Mouse (Mus musculus) CD8-positive naive resting alpha-beta T cell, adult 2 months (primary cell): ENCODE data around the gene Rsf1.

Source experiments
- DNase-seq, 2 experiments: peaks; one replicate each; pipeline ENCODE4 v3.0.0; 2022; ENCODE audit warnings: low read depth in 2 of 2, low spot score in 2 of 2

Gene Rsf1

DNA sequence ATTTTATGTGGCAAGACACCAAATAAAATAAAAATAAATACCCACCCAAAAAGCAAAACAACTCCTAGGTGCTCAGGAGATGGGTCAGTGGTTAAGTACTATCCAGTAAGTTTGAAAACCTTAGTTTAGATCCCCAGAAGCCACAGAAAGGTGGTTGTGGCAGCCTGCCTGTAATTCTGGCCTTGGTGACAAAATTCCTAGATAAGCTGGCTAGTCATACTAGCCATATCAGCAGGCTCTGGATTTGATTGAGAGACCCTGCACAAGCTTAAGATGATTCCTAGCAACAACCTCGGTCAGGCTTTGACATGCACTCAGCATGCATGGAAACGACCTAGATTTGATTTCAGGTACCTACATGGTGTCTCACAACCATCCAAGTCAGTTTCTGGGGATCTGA lies 49.7 kb downstream of the Rsf1 start:
- DNase-seq = no peak

DNA sequence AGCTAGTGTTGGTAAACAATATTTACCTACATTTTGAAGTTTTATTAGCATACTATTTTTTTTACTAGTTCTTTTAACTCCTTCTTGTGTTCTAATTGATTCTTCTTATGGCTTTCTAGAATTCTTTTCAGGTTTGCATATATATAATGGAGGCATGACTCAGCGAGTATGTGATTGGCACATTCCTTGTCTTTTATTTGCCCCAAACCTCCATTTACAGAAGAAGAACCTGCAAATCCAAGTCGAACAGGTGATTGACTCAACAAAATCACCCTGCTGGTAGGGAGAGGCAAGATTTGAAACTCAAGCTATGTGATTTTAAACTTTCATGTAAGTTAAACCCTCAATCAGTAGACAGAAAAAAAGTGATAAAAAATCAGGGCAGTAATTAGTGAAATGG lies 51.6 kb downstream of the Rsf1 start:
- no peak for DNase-seq

DNA sequence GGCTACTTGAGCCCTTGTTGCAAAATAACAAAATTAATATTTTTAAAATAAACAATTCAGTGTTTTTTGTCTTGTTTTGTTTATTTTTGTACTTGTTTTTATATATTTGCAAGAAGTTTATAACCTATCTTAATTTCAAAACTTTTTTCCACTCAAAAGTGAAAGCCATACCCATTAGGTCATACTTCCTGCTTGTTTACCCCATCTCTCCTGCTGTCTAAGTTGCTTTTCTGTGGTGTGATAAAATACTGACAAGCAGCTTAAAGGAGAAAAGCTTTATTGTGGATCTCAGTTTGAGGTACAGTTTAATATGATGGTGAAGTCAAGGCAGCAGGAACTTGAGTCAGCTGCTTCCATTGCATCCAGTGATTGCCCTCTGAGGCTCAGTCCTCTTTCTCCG lies 53.2 kb downstream of the Rsf1 start:
- no peak for DNase-seq

DNA sequence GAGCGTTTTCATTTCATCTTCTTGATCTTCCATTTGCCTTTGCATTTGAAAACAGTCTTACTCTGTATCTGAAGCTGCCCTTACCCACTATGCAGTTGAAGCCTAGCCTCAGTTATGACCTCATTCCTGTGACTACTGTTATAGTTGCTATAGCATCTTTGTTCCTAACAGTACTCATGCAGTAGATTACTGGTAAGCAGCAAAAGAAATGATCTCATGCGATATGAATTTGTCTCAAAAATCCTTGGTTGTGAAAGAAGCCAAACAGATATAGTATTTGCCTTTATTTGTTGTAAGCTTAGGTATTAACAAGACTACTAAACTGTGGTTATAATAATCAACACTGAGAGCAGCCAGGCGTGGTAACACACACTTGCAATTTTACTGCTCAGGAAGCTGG lies 65.4 kb downstream of the Rsf1 start:
- no peak for DNase-seq

DNA sequence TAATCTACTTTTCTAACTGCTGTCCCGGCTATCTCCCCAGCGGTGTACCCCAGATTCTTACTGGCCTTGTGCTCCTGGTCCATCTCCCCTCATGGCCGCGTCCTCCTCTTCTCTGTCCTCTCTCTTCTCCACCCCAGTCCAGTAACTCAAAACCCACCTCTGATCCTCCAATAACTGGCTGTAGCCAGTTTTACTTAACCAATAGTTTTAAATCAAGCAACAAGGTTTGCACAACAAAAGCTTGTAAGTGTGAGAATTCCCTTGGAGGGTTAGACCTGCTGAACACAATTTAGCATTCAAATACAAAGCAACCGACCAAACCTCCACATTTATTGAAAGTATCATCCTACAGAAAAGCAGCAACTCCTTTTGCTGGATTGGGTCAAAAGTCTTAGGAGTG lies 68.0 kb downstream of the Rsf1 start:
- no peak for DNase-seq

DNA sequence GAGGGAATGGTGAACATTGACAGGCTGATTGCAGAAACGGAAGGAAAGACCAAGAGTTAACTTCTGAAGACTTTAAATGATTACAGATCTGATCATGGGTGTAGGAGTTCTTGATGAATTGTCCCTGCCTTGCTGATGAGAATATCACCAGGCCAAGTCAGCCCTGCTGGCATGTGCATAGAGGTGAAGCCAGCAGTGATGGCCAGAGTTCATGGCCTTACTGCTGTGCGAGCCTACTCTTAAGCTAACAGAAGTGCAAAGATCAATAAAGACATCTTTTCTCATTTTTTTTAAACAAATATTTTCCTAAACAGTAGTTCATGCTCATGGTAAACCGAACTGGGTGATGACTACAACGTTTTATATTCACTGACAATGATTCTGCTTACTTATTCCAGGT lies 71.0 kb downstream of the Rsf1 start:
- DNase-seq = no peak

DNA sequence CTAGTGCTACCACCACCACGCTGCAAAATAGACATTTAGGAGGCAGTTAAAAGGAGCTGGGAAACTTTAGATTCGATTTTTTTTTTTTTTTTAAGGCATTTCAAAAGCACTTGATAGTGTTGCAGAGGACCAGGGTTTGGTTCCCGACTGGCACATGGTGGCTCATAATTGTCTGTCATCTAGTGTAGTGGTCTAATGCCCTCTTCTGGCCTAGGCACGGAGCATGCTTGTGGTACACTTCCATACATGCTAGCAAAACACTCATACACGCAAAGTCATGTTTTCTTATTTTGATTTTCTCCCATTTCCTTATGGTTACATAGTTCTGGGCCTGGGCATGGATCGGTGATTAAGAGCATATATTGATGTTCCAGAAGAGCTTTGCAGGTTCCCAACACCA lies 76.5 kb downstream of the Rsf1 start:
- no peak for DNase-seq

DNA sequence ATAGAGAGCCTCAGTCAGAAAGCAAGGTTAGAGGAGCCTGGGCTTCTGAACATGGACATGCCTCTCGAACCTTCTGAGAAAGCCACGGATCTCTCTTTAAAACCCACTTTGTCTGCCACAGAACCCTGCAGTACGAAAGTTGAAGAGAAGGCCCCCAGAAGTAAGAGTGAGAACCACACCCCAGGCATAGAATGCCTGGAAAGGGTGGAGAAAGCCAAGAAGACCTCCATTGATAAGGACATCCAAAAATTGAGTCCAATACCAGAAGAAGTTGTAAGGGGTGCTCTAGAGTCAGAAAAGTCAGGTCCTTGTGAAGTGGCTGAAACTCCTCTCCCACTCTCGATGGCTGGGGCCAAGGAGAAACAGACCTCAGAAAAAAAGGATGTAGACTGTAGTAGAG lies 81.9 kb downstream of the Rsf1 start:
- DNase-seq = no peak

DNA sequence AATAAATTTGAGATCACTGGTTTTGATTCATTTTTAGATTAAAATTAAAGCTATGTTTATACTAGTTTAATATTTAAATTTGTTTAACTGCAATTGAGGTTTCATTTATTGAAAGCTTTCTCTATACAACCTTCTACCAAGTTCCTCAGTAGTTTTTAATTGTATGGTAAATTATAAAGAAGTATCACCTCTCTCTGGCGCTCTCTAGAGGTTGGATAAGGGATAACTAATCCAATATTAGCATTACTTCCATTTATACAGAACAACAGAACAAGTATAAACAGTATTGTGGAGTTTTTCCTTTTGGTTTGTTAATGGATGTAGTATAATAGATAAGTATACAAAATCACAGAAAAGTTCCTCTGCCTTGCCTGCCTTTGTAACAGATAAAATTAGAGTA lies 99.5 kb downstream of the Rsf1 start:
- peak in 1 of 2 experiments; percentile 27 for DNase-seq

DNA sequence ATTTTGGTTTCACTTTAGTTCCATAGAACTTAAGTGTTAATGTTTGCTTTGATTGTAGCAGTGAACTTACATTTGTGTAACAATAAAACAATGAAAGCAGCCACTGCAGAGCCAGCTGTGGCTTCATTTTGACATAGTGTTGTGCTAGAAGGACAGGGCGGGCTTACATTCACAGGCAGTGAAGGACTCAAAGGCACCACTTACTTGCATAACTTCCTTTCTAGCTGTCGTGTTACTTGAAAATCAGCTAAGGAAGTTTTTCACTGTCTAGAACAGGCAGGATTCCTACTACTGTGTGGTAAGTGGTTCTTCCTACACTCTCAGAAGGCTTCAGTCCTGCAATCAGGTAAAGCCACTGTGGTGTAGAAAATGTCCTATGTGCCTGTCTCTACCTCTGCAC lies 108.1 kb downstream of the Rsf1 start:
- no peak for DNase-seq

DNA sequence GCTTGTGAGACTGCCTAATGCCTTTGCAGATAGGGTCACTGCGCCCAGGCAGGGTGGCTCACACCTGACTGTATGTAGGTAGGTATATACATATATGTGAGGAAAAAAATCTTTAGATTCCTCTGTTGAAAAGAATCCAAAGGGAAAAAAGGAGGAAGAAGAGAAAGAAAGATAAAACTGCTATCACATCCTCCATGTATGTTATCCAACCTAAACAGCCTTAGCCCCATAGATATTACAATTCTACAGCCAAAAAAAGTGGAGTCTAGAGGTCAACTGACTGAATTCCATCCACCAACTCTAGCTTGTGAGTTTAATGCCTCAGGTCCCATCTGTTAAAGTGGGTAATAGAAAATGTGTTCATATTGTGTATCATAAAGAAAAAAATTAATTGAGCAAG lies 115.8 kb downstream of the Rsf1 start:
- DNase-seq = no peak

DNA sequence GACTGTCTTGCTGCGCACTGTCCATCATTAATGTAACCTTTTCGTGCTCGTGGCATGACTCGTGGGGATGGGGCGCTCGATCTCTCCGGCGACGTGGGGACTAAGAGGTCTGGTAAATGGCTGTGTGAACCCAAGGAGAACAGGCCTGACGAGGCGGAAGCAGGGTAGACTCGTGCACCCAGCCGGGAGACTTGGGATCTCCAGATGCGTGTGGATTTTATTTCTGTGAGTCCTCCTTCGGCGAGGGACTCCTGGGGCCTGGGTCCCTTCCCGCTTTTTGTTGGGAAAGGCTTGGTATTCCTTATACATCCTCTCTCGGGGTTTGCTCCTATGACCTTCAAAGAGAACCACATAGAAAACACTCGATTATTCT lies 116.4 kb downstream of the Rsf1 start:
- DNase-seq = peak in 1 of 2 experiments; percentile 7

DNA sequence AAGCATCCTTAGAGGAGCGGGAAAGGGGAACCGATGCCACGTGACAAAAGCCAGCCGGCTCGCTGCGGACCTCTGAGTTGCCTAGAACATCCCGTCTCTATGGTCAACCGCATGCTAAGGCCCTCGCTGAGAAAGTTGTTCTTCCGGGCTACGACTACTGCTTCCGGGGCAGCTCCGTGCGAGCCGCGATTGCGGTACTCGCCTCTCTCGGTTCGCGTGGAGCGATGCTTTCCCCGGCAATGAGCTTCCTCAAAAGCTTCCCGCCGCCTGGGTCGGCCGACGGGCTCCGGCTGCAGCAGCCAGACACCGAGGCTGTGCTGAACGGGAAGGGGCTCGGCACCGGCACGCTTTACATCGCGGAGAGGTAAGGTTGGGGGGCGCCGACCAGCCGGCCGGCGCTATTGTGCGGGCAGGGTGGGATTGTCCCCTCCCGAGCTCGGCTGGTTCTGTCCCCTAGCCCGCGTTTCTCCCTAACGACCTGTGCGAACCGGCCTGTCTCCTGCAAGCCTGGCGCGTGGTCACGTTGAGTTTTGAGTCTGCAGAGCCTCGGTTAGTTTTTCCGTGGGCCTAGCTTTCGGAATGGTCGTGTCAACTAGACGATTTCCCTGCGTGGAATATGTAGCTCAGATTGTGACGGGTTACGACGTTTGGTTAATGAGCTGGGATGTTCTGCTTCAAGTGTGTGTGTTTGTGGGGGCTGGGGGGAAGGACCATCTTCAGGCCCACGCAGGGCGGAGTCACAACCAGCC lies 117.0 kb downstream of the Rsf1 start, which contains the start of gene Clns1a:
Clns1a (plus strand) TSS at position 129 of the 749 bp plus-strand sequence.
- peak; percentile 76 to 81 for DNase-seq

DNA sequence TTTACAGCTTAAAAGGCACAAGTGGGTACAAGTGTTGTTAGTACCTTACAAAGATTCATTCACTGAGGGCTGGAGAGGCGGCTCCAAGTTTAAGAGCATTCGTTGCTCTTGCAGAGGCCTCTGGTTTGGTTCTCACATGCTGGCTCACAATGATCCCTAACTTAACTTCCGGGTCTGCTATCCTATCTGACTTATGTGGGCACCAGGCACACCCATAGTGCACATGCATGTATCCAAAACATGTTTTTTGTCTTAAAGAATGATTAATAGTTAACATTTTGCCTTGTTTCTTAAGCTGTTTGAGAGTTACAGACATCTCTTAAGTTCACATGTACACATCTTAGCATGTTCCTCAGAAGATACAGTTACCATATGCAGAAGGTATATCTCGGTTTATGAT lies 120.5 kb downstream of the Rsf1 start:
- no peak for DNase-seq

DNA sequence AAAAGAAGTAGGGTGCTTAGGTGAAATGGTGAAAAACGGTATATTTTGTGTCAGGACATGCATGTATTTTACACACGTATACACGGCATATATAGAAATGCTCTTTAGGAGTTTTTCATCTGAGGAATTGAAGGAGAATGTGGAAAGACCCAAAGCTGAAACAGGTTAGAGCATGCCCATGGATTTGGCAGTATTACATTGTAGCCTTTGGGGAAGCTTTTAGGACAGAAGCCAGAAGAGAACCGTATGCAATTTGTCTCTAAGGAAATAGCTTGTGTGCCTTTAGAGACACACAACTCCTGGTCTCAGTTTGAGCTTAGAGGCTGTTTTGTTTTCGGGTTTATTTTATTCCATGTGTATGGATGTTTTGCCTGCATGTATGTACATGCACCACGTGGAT lies 121.4 kb downstream of the Rsf1 start:
- DNase-seq = no peak

DNA sequence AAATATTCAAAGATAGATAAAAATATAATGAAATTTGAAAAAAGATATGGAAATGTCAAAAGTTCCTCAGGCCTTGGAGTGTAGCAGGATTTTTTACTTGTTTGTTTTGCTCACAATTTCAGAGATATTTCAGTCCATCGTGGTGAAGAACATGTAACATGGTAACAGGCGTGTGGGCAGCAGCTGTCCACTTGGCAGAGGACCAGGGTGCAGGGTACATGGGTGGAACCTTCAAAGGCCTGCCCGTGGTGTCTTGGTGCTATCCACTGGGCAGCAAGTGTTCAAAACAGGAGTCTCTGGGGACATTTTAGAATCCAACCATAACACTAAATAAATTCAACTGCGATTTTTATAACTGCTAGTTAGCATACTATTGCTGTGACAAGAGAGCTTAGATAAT lies 127.4 kb downstream of the Rsf1 start:
- no peak for DNase-seq

DNA sequence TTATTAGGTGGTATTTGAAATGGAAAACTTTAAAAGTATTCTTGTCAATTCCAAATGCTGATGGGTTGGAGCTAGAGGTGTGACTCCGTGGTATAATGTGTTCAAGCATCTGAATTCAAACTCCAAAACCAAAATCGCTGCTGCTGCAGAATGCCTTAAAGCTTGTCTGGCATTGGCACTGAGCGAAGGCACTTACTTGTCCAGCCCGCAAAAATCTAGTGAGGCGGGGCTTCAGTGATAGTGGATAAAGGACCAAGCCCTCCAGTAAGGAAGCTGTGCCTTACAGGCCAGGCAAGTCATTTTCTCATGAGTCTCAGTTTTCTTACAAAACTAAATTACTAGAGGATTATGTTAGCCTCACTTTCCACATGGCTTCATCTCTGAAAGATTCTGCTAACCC lies 128.1 kb downstream of the Rsf1 start:
- DNase-seq = no peak

DNA sequence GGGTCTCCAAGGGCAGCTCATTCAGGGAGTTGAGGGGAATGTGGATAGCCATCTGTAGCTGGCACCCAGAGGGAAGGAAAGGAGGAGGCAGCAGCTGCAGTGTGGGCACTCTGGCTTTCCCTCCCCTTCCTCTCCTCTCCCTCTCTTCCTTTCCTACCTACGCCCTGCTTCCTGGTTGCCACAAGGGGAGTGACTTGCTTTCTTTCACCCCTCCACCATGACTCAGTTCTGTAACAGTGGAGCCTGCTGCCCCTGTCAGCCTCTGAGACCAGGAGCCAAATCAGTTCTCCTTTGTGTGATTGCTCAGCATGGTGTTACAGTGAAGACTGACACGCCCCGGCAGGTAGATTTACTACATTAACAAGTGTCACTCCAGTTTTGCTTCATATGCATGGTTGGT lies 129.5 kb downstream of the Rsf1 start:
- DNase-seq = no peak

DNA sequence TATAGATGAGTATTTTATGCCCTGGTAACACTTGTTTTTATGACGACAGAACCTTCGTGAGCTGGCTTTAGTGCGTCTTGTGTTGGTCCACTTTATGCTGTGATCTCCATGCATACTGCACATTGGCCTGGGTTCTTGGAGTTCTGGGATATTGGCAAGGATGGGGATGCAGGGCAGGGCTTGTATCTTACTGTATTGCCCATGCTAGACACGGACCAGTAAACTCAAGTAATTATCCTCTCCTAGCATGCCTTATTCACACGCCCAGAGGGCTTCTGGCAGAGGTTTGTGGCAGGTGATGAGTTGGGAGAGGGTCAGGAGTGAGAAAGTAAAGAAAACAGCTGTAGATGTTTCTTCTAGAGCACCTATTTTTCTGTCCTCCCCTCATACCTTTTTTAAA lies 135.0 kb downstream of the Rsf1 start:
- no peak for DNase-seq

DNA sequence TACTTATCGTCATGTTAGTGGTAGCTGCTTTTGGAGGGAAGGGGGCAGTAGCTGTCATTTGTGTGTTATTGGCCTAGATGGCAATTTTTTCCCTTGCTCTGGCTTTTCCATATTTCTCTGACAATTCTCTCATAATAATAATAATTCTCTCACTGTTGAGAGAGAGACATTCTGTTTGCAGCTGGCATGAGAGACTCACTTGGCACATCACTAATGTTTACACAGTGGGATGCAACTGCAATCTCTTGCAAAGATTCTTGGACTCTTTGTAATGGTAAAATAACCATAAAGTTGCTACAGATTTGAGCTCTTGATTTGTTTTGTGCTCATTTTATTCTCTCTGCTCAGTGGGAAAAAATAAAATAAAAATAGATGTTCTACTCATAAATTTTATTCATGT lies 137.6 kb downstream of the Rsf1 start:
- no peak for DNase-seq

DNA sequence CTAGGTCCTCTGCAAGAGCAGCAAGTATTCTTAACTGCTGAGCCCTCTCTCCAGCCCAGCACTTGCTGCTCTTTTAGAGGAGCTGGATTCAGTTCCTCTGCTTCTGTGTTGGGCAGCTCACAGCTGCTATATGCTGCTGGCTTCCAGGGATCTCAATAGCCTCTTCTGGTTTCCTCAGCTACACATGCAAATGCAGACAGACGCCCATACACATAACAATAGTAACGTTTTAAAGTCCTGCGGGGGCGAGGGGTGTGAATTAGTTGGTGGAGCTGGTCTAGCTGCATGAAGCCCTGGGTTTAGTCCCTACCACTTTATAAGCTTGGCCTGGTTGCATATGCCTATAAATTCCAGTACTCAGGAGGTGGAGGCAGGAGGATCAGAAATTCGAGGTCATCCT lies 139.4 kb downstream of the Rsf1 start:
- DNase-seq = no peak

DNA sequence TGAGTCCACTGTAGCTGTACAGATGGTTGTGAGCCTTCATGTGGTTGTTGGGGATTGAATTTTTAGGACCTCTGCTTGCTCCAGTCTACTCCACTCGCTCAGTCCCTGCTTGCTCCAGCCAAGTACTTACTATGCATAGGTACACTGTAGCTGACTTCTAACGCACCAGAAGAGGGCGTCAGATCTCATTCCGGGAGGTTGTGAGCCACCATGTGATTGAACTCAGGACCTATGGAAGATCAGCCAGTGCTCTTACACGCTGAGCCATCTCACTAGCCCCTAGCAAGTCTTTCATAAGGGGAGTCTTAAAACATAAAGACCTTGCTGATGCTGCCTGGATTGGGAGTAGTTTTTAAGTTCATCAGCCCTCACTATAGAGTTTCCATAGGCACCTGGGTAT lies 140.4 kb downstream of the Rsf1 start:
- no peak for DNase-seq

DNA sequence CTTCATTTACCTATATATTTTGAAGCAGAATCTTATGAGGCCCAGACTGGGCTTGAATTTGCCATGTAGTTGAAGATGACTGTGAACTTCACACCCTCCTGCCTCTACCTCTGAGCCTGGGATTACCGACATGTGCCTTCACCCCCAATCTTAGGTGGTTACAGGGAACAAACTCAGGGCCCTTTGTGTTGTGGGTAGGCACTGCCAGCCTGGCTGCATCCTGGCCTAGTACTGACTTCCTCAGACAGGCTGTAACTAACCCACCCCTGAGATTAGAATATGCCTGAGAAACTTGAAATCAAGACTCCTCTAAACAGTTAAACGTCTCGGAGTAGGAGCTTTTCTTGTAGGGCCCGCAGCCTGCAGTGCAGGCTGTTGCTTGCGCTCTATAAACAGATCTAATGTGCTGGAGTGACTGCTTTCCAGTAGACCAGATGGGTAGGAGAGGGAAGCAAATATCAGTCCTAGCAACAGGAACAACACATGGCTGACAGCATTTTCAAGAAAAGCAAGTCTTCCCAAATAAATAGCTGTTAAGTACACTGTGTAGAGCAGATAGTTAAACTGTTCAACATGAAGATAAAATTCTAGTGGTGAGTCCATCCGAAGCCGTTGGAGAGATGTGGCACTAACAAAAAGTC lies 142.7 kb downstream of the Rsf1 start:
- DNase-seq = no peak
